Mouse (Mus musculus) forebrain, embryonic 13.5 days (tissue): ENCODE results near the gene Gm7030. TPM values are rescaled to one million over a fixed set of nuclear protein-coding genes. Genes with fewer than 3 reads are reported as not detected.
"Not testable (repeated sequence)": the region's sequence is repeated elsewhere in the genome, so short reads cannot be mapped to it uniquely, and the experiment has no call there.

Experiments
- ATAC-seq: fragments of 200-750 bp; cut with Nextera tagmentation; 2 replicates; pipeline ENCODE4 v1.8.0; 2017
- H3K27ac ChIP-seq: fragments of 300-500 bp; sonication (generic); 2 replicates; pipeline ENCODE4 v1.5.1; 2015; ENCODE audit warnings: inconsistent platforms, mild to moderate bottlenecking, moderate library complexity
- H3K27me3 ChIP-seq: fragments of 300-500 bp; sonication (generic); 2 replicates; pipeline ENCODE4 v1.6.1; 2015; ENCODE audit warnings: mild to moderate bottlenecking, inconsistent platforms
- H3K36me3 ChIP-seq: fragments of 300-500 bp; sonication (generic); 2 replicates; pipeline ENCODE4 v1.6.1; 2015; ENCODE audit warnings: mild to moderate bottlenecking, inconsistent platforms; ENCODE audit not compliant: poor library complexity, severe bottlenecking
- H3K4me1 ChIP-seq: fragments of 300-500 bp; sonication (generic); 2 replicates; pipeline ENCODE4 v1.6.1; 2015; ENCODE audit warnings: inconsistent platforms
- H3K4me2 ChIP-seq: fragments of 300-500 bp; sonication (generic); 2 replicates; pipeline ENCODE4 v1.6.1; 2015; ENCODE audit warnings: inconsistent platforms, mild to moderate bottlenecking, moderate library complexity
- H3K4me3 ChIP-seq: fragments of 300-500 bp; sonication (generic); 2 replicates; pipeline ENCODE4 v1.5.1; 2015; ENCODE audit warnings: mild to moderate bottlenecking, inconsistent platforms
- H3K9ac ChIP-seq: fragments of 300-500 bp; sonication (generic); 2 replicates; pipeline ENCODE4 v1.6.1; 2015; ENCODE audit warnings: mild to moderate bottlenecking, inconsistent platforms
- H3K9me3 ChIP-seq: fragments of 300-500 bp; sonication (generic); replicated peaks from 2 replicates; pipeline ENCODE4 v1.6.1; 2016; ENCODE audit warnings: inconsistent platforms
- WGBS: fragments of 180-500 bp; shearing (Covaris S2); methylation state at CpG from one replicate; pipeline ENCODE4 v1.1.7; 2015; 5-methylcytosine and 5-hydroxymethylcytosine counted together
- polyA plus RNA-seq: library from polyadenylated mRNA; unstranded; fragments of >200 nt; fragmentation: Nextera tagmentation; extraction: Ambion mirVana; gene quantifications from 2 replicates; pipeline ENCODE4 v1.2.1, GENCODE M21; 2015

Gene Gm7030
- polyA plus RNA-seq, 1 experiment from 2014 or later, result not detected

DNA sequence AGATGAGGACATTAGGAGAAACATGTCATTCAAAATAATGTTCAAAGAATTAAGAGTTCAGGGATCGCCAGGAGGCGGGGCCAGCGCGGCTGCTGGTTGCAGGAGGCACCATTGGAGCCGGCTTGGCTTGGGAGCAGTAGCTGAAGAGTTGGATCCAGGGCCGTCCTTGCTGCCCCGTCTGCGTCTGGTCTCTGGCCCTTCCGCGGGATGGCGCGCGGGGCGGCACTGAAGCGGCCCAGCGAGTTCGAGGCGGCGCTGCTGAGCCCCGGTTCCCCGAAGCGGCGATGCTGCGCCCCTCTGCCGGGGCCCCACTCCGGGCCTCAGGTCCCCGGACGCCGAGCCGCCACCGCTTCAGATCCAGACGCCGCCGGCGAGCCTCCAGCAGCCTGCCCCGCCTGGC lies 28.6 kb upstream of the Gm7030 start:
- Histone ChIP-seq H3K9ac (peak overlapping the region; percentile 43; the same call in 1 of the 2 replicates), H3K4me2 (peak overlapping the region; percentile 57), H3K27me3 (peaks cover 82% of the 10 kb centered on the region), H3K4me3 (peak overlapping the region; percentile 28)
- H3K27ac ChIP-seq, H3K4me1 ChIP-seq, ATAC-seq, H3K36me3 ChIP-seq, H3K9me3 ChIP-seq: not testable (repeated sequence)
- under 1% methylated on average over 36 of the region's 36 CpGs for WGBS

DNA sequence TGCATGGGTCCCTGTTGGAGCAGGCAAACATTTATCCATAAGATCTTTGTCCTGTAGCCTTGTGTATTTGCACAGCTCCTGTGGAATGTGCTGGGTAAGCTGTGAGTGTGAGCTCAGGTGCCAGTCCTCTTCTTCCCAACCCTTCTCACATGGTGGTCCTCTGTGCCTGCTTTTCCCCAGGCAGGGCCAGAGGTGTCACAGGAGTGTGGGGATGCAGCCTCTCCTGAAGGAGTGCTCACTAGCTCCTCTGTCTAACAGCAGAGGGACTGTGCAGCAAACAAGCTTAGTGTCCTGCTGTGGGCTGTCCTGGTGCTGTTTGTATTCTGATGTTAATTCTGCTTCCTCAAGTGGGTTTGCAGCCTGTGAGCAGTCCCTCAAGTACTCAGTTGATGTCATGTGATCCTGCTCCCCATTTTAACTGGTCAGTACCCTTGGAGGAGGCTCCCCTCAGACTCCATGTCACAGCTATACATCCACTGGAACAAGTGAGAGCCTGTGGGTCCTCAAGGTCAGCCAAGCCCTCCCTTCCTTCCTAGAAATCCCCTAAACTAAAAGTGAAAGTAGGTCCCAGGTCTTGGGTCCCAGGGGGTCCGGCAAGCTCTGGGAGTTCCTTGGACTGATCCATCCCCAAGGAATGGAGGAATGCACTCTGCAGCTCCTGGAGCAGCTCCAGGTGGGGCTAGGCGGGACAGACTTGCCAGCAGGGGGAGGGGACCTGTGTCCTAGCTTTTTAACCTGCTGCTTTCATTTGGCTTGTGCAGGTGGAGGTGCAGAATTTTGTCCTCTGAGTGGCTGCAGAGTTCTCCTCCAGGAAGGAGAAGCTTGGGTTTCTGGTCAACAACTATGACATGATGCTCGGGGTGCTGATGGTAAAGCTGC lies 25.3 kb upstream of the Gm7030 start:
- H3K9ac ChIP-seq, result no peak overlapping the region
- no peak overlapping the region for H3K4me3 ChIP-seq
- ATAC-seq, result no peak
- no peaks in the 10 kb centered on the region for H3K9me3 ChIP-seq
- no peaks in the 10 kb centered on the region for H3K36me3 ChIP-seq
- no peak overlapping the region for H3K4me2 ChIP-seq
- no peak overlapping the region for H3K27ac ChIP-seq
- peaks cover 4% of the 10 kb centered on the region; the same call in 1 of the 2 replicates for H3K4me1 ChIP-seq
- H3K27me3 ChIP-seq, result peaks cover 61% of the 10 kb centered on the region
- WGBS, result 16% methylated on average over 3 of the region's 3 CpGs

GRCm38 (mm10) chr17:36151200-36151599 lies 22.0 kb upstream of the Gm7030 start:
- H3K4me1 ChIP-seq, H3K36me3 ChIP-seq, ATAC-seq, H3K9me3 ChIP-seq, H3K27ac ChIP-seq, H3K9ac ChIP-seq, H3K4me3 ChIP-seq, H3K4me2 ChIP-seq: not testable (repeated sequence)
- peaks cover 48% of the 10 kb centered on the region for H3K27me3 ChIP-seq
- WGBS, result 45% methylated on average over 4 of the region's 4 CpGs

DNA sequence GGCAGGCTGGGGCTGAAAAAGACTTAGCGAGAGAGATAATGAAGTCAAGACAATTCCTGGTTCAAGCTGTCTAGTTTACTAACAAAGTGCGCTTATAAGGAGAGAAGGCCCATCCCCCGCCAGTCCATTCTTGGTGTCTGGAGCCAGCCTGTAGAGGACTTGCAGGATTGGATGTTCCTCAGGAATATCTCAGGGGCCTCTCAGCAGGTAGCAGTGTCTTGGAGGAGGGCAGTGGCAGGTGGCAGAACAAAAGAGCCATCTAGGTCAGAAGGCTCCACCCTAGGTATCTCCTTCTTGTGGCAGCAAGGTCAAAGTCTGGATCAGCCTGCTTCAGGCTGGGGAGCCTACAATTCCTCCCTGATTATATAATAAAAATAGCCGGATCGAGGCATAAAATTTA lies 19.2 kb upstream of the Gm7030 start:
- H3K4me2 ChIP-seq, H3K36me3 ChIP-seq, H3K27ac ChIP-seq, H3K9ac ChIP-seq, H3K9me3 ChIP-seq, ATAC-seq, H3K4me3 ChIP-seq: not testable (repeated sequence)
- WGBS, result 78% methylated on average over 5 of the region's 5 CpGs
- Histone ChIP-seq H3K4me1 (peaks cover 10% of the 10 kb centered on the region), H3K27me3 (peaks cover 48% of the 10 kb centered on the region)

- Histone ChIP-seq H3K27me3 (peaks cover 52% of the 10 kb centered on the region), H3K4me1 (peaks cover 10% of the 10 kb centered on the region)
- H3K27ac ChIP-seq, ATAC-seq, H3K36me3 ChIP-seq, H3K9me3 ChIP-seq, H3K9ac ChIP-seq, H3K4me2 ChIP-seq, H3K4me3 ChIP-seq: not testable (repeated sequence)
- WGBS, result 87% methylated on average over 1 of the region's 1 CpGs
Measured at GRCm38 (mm10) chr17:36146937-36147336, 17.7 kb upstream of the Gm7030 start.

- H3K36me3 ChIP-seq, H3K9me3 ChIP-seq, H3K9ac ChIP-seq, H3K27ac ChIP-seq, ATAC-seq: not testable (repeated sequence)
- Histone ChIP-seq H3K27me3 (peaks cover 60% of the 10 kb centered on the region), H3K4me3 (peak overlapping the region; percentile 30), H3K4me1 (peaks cover 10% of the 10 kb centered on the region), H3K4me2 (peak overlapping the region; percentile 54)
- WGBS, result 2% methylated on average over 13 of the region's 13 CpGs
Measured at GRCm38 (mm10) chr17:36145861-36146156, 16.6 kb upstream of the Gm7030 start.

DNA sequence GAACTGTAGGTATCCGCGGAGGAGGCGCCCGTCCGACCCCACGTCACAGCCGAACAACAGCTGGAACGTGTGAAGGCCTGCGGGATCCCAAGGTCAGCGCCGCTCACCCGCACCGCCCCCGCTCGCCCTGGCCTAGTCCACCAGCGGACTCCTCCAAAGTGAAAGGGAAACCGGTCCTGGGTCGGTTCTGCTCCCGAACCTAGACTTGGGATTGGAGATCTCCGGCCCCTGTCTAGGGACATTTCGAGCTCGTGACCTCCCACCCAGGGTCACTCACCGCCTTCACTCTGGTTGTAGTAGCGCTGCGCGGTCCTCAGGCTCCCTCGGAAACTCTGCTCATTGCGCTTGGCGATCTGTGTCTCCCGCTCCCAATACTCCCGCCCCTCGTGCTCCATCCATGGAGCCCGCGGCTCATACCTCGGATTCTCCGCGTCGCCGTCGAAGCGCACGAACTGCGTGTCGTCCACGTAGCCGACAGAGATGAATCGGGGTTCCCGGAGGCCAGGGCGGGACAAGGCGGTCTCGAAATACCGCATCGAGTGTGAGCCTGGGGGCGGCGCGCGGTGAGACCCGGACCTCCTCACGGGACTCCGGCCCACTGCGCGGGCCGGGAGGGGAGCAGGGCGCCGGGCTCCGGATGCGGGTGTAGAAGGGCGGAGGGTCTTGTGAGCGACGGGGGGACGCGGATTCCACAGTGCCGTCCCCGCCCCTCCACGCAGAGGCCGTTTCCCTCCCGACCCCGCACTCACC lies 16.1 kb upstream of the Gm7030 start:
- H3K27me3 ChIP-seq, result peaks cover 61% of the 10 kb centered on the region
- H3K9ac ChIP-seq, result no peak overlapping the region
- peaks cover 10% of the 10 kb centered on the region for H3K4me1 ChIP-seq
- H3K4me2 ChIP-seq, result peak overlapping the region; percentile 54
- 2% methylated on average over 76 of the region's 78 CpGs for WGBS
- no peak overlapping the region for H3K27ac ChIP-seq
- no peaks in the 10 kb centered on the region for H3K36me3 ChIP-seq
- no peak for ATAC-seq
- peak overlapping the region; percentile 30 for H3K4me3 ChIP-seq
- H3K9me3 ChIP-seq, result no peaks in the 10 kb centered on the region

- H3K9me3 ChIP-seq, H3K4me3 ChIP-seq, H3K4me2 ChIP-seq, H3K36me3 ChIP-seq, ATAC-seq, H3K9ac ChIP-seq, H3K4me1 ChIP-seq, H3K27ac ChIP-seq: not testable (repeated sequence)
- WGBS, result 86% methylated on average over 1 of the region's 1 CpGs
- peaks cover 32% of the 10 kb centered on the region for H3K27me3 ChIP-seq
Measured at GRCm38 (mm10) chr17:36136299-36136848, 7.1 kb upstream of the Gm7030 start.

DNA sequence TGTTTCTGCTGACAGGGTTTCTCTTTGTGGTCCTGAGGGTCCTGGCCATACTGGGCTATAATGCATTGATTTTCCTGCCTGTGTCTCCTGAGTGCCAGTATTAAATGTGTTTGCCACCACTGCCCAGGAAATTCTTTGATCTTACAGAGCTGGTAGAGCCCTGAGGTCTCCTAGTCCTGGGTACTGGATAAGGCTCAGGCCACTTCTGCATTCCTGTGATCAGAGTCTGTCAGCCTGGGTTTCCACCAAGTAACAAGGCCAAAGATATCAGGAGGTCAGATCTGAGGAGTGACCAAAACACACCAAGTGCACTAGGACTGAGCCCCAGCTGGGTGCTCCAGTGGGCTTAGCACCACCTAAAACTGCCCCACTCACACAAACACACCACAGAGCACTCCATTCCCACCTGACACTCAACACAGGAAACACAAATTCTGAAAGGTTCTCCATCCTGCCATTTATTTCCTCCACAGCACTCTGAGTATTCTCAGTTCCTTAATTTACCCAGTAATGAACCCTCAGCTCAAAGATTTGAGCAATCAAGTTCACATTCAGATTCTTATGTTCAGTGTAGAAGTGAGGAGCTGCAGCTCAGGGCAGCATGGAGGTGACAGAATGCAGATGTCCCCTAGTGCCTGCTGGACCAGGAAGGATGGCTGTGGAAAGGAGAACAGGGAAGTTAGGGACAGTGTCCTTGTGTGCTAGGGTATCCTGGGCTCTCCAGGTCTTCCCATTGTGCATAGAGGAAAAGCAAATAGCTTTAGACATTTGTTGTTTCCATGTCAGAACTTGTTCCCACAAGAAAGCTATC lies 6.4 kb upstream of the Gm7030 start:
- peaks cover 25% of the 10 kb centered on the region; the same call in 1 of the 2 replicates for H3K27me3 ChIP-seq
- H3K9ac ChIP-seq, ATAC-seq, H3K36me3 ChIP-seq, H3K4me1 ChIP-seq, H3K27ac ChIP-seq, H3K4me3 ChIP-seq, H3K9me3 ChIP-seq, H3K4me2 ChIP-seq: not testable (repeated sequence)

- no peaks in the 10 kb centered on the region for H3K9me3 ChIP-seq
- no peak overlapping the region for H3K27ac ChIP-seq
- H3K4me2 ChIP-seq, result no peak overlapping the region
- H3K4me3 ChIP-seq, result no peak overlapping the region
- no peak for ATAC-seq
- H3K27me3 ChIP-seq, result peaks cover 14% of the 10 kb centered on the region; the same call in 1 of the 2 replicates
- H3K36me3 ChIP-seq, result no peaks in the 10 kb centered on the region
- no peak overlapping the region for H3K9ac ChIP-seq
- 78% methylated on average over 5 of the region's 5 CpGs for WGBS
- H3K4me1 ChIP-seq, result no peaks in the 10 kb centered on the region
Measured at GRCm38 (mm10) chr17:36131516-36132265, 2.5 kb upstream of the Gm7030 start.

- H3K27me3 ChIP-seq, result peaks cover 11% of the 10 kb centered on the region; the same call in 1 of the 2 replicates
- not testable (repeated sequence) for ATAC-seq, H3K27ac ChIP-seq, H3K9ac ChIP-seq, H3K9me3 ChIP-seq, H3K4me3 ChIP-seq, H3K4me1 ChIP-seq, H3K36me3 ChIP-seq, H3K4me2 ChIP-seq
- 63% methylated on average over 12 of the region's 13 CpGs for WGBS
Measured at GRCm38 (mm10) chr17:36128525-36128924, 700 bp downstream of the Gm7030 start.
